Mouse (Mus musculus): ENCODE results near the gene 2610507B11Rik.
A peak's percentile ranks its signal among the peaks of the same experiment; 100 is the strongest.

Gene 2610507B11Rik

DNA sequence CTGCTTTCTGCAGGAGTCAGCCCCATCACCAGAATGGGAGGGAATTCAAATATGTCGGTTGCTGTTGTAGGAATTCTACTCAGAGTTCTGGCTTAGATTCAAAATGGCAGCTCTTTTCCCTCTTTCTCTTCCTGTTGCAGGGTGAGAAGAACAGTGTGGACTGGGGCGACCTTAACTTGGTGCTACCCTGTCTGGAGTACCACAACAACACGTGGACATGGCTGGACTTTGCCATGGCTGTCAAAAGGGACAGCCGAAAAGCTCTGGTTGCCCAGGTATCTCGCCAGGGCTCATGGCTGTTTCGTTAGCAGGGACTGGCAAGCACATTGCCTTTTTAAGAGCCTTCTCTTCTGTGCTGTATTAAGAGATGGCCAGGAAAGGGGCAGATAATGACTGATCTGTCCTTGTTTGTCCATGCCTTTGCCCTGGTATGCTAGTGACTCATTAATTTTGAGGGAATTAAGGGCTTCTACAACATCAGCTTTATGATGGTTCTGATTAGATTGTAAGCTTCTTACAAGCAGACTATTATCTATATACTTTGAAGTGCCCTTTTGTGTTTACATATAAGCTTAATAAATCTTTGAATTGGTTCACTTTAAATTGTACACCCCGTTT is 27.7 kb downstream of the 2610507B11Rik start:
- no peak for DNase-seq (ENCODE audit: low spot score)

- DNase-seq (ENCODE audit: low spot score) = no peak
Measured at GRCm38 (mm10) chr11:78290654-78291053, 29.1 kb downstream of the 2610507B11Rik start, which contains the start of gene BC030499. Gene BC030499, plus strand, starts transcription at chr11:78290841.

GRCm38 (mm10) chr11:78294585-78294984 is 33.0 kb downstream of the 2610507B11Rik start:
- no peak for DNase-seq (ENCODE audit: low spot score)

DNA sequence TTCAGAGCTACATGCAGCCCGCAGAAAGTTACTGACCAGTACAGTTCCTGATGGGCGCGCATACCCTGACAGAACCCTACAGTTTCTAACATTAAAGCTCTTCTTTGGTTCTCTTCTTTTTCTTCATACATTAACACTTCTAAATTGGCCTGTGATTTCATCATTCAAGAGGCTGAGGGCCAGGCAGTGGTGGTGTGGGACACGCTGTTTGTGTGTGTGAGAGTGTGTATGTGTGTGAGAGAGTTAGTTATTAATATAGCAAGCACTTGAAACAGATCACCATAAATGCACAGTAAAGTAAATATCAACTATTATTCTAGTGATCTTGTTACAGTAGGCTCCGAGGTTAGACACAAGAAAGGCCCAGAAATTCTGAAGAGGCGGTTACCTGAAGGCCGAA is 39.4 kb downstream of the 2610507B11Rik start:
- no peak for DNase-seq (ENCODE audit: low spot score)

DNA sequence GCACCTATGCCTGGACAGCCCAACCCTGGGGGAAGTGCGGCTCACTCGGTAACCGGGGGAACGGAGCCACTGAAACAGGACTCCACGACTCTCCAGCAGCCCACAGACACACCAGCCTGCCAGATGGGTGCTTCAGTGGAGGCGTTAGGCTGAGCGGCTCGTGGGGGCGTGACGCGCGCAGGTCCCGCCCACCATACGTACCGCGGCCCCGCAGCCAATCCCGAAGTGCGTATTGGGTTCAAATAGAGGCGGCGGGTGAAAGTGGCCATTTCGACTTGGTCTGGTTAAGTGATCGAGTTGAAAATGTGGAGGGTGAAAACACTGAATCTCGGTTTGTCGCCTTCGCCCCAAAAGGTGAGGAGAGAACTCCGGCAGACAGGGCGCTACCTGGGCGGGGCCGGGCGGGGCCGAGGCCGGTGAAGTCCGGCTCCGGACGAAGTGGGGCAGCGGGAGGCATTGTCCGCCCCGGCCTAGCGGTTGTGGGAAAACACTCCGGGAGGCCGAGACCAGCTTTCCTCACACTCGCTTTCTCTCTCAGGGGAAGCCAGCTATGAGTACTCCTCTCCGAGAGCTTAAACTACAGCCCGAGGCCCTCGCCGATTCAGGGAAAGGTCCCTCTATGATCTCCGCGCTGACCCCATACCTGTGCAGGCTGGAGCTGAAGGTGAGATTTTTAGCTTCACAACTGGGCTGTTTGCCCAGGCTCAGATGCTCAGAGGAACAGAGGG is 40.0 kb downstream of the 2610507B11Rik start, which contains the start of gene Spag5:
Spag5 (plus strand) TSS at position 173 of the 728 bp plus-strand sequence.
- DNase-seq (ENCODE audit: low spot score) = peak; percentile 90

- DNase-seq (ENCODE audit: low spot score) = no peak
Measured at GRCm38 (mm10) chr11:78305272-78305671, 43.7 kb downstream of the 2610507B11Rik start.

DNA sequence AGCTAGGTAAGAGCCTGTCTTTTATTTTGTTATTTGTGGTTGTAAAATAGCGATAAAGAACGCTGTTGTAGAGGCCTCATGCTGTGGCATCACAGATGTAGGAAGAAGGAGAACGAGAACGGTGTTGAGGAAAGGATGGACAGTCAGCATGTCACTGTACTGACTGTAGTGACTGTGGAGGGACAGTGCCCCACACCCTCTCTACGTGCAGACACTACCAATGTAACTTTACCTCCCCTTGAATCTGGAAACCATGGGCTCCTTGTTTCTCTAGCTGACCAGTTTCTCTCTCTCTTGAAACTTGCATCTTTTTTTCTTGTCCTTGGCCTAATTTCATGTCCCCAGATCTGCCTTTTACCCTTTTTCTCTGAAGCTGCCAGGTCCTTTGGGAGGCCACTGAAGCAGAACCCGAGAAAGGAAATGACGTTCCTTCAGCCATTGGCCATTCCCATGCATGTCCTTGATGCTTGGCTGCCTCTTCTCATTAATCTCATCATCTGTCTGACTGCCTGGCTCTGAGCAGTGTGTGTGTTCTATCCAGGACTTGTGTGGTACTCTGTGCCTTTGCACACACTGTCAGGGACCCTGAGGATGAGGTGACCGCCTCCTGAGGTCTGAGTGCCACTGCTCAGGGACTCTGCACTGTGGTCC is 49.4 kb downstream of the 2610507B11Rik start:
- DNase-seq (ENCODE audit: low spot score) = no peak

- no peak for DNase-seq (ENCODE audit: low spot score)
Measured at GRCm38 (mm10) chr11:78313662-78314061, 52.1 kb downstream of the 2610507B11Rik start.

DNA sequence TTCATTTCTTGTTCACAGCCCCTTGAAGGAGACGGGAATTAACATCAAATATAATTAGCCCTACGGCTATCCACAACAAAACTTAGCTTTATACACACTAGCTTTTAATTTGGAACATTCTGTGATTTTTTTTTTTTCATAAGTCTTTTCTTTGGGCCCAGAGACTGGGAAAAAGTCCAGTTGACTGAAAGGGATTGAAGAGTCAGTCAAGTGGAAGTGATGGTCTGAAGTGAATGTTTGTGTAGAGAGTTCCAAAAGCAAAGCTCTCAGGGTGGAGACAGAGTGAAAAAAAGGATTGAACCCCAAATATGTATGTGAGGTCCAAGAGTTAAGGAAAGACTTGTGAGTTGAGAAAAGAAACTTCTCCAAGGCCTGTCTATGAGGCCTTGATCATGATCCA is 56.9 kb downstream of the 2610507B11Rik start:
- no peak for DNase-seq (ENCODE audit: low spot score)

DNA sequence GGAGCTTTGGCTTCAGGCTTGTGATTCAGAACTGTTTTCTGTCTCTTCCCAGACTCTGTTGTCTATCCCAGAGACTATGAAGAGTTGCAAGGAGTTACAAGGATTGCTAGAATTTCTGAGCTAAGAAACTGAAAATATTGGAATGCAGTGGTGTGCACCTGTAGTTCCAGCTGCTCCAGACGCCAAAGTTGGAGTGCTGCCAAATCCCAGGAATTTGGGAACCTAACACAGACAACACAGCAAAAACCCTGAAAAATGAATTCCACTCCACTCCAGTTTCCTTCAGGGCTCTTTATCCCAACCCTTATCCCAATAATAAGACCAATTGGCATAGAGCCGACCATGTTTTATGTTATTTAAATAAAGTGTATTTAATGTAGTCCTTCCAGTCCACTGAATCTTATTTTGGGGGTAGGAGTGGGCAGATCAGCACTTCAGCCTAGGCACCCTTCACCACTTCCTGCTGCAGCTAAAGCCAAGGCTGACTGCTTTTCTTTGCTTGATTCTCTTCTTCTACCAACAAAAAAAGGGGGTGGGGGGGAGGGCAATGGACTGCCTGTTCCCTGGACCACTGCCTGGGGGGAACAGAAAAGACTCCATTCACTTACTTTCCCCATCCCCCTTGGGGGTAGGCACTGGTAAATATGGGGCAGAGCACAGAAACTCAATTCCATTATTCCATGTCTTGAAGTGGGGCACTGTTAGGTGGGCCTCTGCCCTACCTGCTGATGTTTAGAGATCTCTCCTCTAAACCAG is 60.7 kb downstream of the 2610507B11Rik start:
- DNase-seq (ENCODE audit: low spot score) = no peak

DNA sequence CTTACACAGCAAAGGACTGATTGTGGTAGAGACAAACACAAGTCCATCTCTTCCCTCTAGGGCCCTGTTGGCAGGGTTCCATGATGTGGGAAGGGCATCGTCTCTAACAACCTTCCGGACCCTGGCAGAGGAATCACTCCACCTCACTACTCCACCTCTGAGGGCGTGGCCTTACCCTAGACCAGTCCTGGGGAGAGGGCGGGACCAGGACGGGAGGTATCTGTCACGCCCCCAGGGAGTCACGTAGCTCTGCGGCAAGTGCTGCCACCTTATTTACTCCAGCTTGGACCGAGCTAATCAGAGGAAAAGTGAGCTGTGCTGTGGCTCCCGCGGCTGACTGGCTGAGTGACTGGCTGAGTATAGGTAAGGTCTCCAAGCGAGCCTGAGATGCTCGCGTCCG is 61.3 kb downstream of the 2610507B11Rik start, which contains the start of gene Aldoc:
Aldoc (plus strand) TSS at position 109 of the 400 bp plus-strand sequence.
- peak; percentile 87 for DNase-seq (ENCODE audit: low spot score)

DNA sequence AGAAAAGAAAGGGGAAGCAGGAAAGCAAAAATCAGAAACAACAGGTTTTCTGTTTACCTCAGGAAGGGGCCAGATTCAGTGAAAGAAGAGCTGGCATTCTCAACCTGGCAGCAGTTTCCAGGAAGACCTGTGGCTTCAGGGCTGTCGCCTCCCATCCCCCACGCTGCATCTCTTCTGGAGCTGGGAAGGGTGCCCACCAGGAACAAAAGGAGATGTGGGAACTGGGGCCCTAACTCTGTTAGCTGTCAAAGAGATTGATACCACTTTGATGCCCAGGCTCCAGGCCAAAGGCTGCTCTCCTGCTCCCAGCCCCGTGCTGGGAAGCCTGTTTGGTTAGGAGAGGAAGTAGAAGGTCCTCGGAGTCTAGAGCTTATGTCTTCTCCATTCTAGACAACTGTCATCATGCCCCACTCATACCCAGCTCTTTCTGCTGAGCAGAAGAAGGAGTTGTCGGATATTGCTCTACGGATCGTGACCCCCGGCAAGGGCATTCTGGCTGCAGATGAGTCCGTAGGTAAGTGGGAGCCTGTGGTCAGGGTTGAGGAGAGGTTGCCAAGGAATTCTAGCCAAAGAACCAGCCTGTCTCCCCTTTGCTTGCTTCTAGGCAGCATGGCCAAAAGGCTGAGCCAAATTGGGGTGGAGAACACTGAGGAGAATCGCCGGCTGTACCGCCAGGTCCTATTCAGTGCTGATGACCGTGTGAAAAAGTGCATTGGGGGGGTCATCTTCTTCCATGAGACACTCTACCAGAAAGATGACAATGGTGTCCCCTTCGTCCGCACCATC is 62.6 kb downstream of the 2610507B11Rik start:
- DNase-seq (ENCODE audit: low spot score) = no peak

DNA sequence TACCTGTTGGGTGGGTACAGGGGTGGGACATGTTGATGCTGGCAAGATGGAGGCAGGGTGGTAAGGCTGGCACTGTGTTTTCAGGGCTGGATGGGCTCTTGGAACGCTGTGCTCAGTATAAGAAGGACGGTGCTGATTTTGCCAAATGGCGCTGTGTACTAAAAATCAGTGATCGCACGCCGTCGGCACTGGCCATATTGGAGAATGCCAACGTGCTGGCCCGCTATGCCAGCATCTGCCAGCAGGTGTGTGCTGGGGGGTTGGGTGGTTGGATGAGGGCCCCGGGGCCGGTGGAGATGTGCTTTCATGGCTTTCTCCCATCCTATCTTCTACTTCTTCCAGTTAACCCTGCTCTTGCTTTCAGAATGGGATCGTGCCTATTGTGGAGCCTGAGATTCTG is 63.4 kb downstream of the 2610507B11Rik start:
- no peak for DNase-seq (ENCODE audit: low spot score)

GRCm38 (mm10) chr11:78327215-78327614 is 65.7 kb downstream of the 2610507B11Rik start:
- no peak for DNase-seq (ENCODE audit: low spot score)

DNA sequence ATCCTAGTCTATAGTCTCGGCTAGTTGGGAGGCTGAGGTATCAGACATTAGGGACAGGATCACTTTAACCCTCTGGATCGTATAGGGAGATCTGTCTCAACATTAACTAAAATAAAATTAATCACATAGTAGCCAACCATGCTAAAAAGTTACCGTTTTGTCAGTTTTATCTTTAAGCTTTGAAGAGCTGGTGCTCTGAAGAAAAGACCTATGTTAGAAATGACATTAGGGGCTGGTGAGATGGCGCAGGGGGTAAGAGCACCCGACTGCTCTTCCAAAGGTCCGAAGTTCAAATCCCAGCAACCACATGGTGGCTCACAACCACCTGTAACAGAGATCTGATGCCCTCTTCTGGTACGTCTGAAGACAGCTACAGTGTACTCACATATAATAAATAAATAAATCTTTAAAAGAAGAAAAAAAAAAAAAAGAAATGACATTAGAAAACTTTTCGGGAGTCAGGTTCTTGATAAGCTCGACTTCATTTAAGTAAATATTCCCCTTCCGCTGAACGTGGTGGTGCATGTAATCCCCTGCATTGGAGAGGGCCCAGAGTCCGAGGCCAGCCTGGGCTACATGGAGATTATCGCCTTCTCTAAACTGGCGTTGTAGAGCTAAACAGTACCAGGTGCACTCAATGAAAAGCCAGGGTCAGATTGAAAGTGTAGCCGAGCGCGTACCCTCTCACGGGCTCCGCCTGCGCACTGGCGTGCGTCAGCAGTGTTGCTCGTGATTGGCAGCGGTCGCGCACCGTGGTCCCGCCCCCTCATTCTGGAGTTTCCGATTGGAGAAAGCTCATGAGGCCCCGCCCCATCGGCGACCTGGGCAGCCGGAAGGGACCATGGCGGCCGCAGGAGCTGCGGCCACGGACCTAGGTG is 66.3 kb downstream of the 2610507B11Rik start, which contains the start of gene Pigs:
Pigs (plus strand) TSS at position 782 of the 878 bp plus-strand sequence.
- peak; percentile 93 for DNase-seq (ENCODE audit: low spot score)

DNA sequence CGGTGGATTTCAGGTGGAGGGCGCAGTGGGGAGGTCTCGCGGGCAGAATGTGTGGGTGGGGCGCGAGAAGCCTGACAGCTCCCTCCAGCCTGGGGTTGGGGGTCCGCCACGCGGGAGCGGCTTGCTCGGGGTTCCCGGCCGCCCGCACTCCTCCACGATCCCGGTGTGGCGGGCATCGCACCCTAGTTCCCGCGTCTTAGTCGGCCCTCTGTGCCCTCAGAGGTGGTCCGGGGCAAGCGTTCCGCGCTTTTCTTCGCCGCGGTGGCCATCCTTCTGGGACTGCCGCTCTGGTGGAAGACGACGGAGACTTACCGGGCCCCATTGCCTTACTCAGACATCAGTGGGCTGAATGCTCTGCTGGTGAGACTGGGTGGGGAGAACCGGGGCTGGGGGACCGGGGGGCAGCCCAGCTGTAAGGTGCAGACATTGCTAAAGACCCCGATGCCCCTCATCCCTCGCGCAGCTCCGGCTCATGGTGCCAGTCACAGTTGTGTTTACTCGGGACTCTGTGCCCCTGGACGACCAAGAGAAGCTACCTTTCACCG is 67.0 kb downstream of the 2610507B11Rik start:
- DNase-seq (ENCODE audit: low spot score) = no peak

DNA sequence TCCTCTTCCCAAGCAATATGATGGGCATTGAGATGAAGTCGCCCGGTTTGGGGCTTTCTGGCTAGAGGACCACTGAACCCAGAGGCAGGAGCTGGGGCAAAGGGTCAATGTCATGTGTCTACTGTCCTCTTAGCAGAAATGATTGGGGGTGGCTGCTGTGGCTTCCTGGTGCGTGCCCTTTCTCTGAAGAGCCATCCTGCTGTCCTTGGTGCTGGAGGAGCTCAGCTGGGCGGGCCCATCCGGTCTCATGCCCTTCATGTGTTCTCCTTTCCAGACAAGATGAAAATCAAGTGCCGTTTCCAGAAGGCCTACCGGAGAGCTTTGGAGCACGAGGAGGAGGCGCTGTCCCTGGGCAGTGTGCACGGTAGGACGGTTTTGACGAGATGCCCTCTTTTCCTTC is 71.1 kb downstream of the 2610507B11Rik start:
- DNase-seq (ENCODE audit: low spot score) = no peak

- DNase-seq (ENCODE audit: low spot score) = no peak
Measured at GRCm38 (mm10) chr11:78333992-78334391, 72.4 kb downstream of the 2610507B11Rik start.

- DNase-seq (ENCODE audit: low spot score) = no peak
Measured at GRCm38 (mm10) chr11:78337040-78337439, 75.5 kb downstream of the 2610507B11Rik start.
